Mouse (Mus musculus) lung, postnatal 0 days (tissue): ENCODE data around the gene Mmp19. TPM values are rescaled to one million over a fixed set of nuclear protein-coding genes. Genes with fewer than 3 reads are reported as not detected.

ENCODE experiments used
- ATAC-seq: fragments of 200-750 bp; cut with Nextera tagmentation; 2 replicates; pipeline ENCODE4 v1.8.0; 2017; ENCODE audit warnings: moderate library complexity
- DNase-seq: peaks from one replicate; pipeline ENCODE4 v3.0.0-alpha.2; 2016; ENCODE audit warnings: low spot score
- H3K27ac ChIP-seq: fragments of 300-500 bp; sonication (generic); 2 replicates; pipeline ENCODE4 v1.5.1; 2014; ENCODE audit warnings: antibody characterized with exemption, mild to moderate bottlenecking, low read length, mixed read lengths
- H3K27me3 ChIP-seq: fragments of 300-500 bp; sonication (generic); replicated peaks from 2 replicates; pipeline ENCODE4 v1.6.1; 2014; ENCODE audit warnings: low read length, mixed read lengths; ENCODE audit not compliant: insufficient read depth
- H3K36me3 ChIP-seq: fragments of 300-500 bp; sonication (generic); 2 replicates; pipeline ENCODE4 v1.6.1; 2014; ENCODE audit warnings: low read length, mixed read lengths; ENCODE audit not compliant: insufficient read depth
- H3K4me1 ChIP-seq: fragments of 300-500 bp; sonication (generic); 2 replicates; pipeline ENCODE4 v1.6.1; 2014; ENCODE audit warnings: antibody characterized with exemption, low read depth, low read length, mixed read lengths; ENCODE audit not compliant: insufficient read depth
- H3K4me2 ChIP-seq: fragments of 300-500 bp; sonication (generic); replicated peaks from 2 replicates; pipeline ENCODE4 v1.6.1; 2014; ENCODE audit warnings: low read depth, mild to moderate bottlenecking, low read length, moderate library complexity, mixed read lengths
- H3K4me3 ChIP-seq: fragments of 300-500 bp; sonication (generic); 2 replicates; pipeline ENCODE4 v1.5.1; 2014; ENCODE audit warnings: low read depth, low read length
- H3K9ac ChIP-seq: fragments of 300-500 bp; sonication (generic); replicated peaks from 2 replicates; pipeline ENCODE4 v1.6.1; 2014; ENCODE audit warnings: low read depth, mild to moderate bottlenecking
- H3K9me3 ChIP-seq: fragments of 300-500 bp; sonication (generic); 2 replicates; pipeline ENCODE4 v1.6.1; 2016; ENCODE audit warnings: low read length, mixed read lengths
- CTCF ChIP-seq: IDR thresholded peaks from 2 replicates; pipeline ENCODE4 v1.5.1; 2016; ENCODE audit warnings: antibody characterized with exemption, mild to moderate bottlenecking
- EP300 ChIP-seq: IDR thresholded peaks from 2 replicates; pipeline ENCODE4 v1.6.1; 2016; ENCODE audit warnings: antibody characterized with exemption, mild to moderate bottlenecking, control low read depth
- WGBS: fragments of 180-500 bp; shearing (Covaris S2); extraction: QIAGEN DNeasy Blood & Tissue Kit; methylation state at CpG from one replicate; pipeline ENCODE4 v1.1.7; 2014; 5-methylcytosine and 5-hydroxymethylcytosine counted together
- polyA plus RNA-seq: library from polyadenylated mRNA; unstranded; fragments of >200 nt; fragmentation: Nextera tagmentation; extraction: Ambion mirVana; gene quantifications from 2 replicates; pipeline ENCODE4 v1.2.1, GENCODE M21; 2015

Mmp19 gene
- polyA plus RNA-seq, 1 experiment from 2014 or later = 8.2 TPM

DNA sequence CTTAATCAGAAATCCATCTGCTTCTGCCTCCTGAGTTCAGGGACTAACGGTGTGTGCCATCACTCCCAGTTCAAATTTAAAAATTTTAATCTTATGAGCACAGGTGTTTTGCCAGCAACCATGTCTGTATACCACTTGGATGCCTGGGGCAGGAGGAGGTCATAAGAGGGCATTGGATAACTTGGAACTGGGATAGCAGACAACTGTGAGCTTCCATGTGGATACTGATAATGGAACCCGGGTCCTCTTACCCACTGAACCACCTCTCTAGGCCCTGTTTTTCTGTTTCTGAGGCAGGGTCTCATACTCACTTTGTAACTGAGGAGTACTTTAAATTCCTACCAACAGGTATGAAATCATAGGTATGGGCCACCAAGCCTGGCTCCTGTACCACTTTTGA, 12.3 kb upstream of the Mmp19 start:
- H3K36me3 ChIP-seq = no peaks in the 10 kb centered on the region
- DNase-seq (no peak), ATAC-seq (no peak)
- peak overlapping the region; percentile 97 for H3K27ac ChIP-seq
- H3K9me3 ChIP-seq = no peaks in the 10 kb centered on the region
- H3K9ac ChIP-seq = 0 out of 2 replicates have a peak overlapping the region, but pooled peaks have one; percentile 19
- TF ChIP-seq EP300 (no peak), CTCF (no peak)
- peak overlapping the region; percentile 19; the same call in 1 of the 2 replicates for H3K4me2 ChIP-seq
- H3K27me3 ChIP-seq = no peaks in the 10 kb centered on the region
- no peak overlapping the region for H3K4me3 ChIP-seq
- WGBS = 87% methylated on average over 2 of the region's 2 CpGs
- H3K4me1 ChIP-seq = peaks cover 7% of the 10 kb centered on the region; the same call in 1 of the 2 replicates

DNA sequence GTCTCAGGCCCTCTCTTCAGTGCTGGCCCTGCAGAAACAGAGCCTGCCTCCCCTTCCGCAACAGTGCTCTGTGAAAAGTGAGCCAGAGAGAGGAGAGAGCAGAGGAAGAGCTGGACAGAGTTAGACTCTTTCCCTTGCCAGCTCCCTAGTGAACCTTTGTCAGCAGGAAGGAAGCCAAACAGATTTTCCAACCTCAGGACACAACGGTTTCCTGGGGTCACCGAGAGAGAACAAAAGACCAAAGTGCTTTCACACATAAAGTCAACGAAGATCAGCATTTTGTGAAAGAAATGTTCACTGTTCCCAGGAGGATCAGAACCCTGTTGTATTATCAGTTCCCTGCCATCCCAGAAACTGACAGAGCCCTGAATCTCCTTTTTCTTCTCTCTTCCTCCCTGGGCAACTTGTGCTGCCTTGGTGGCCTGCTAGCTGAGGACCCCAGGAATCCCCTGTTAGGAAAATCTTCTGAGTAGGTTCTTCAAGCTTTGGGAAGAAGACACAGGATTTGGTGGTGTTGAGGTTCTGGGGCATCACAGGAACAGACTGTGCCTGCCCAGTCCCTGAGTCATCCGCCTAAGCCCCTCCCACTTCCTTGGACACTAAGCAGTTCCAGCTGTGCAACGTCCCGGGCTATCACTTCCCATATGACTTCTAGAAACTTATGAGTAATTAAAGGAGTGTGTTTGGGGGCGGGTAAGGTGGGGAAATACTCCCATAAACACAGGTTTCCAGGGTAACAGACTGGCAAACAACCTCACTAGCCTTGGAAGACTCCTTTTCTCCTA, 11.5 kb upstream of the Mmp19 start:
- Histone ChIP-seq H3K9me3 (no peaks in the 10 kb centered on the region), H3K4me1 (peaks cover 7% of the 10 kb centered on the region; the same call in 1 of the 2 replicates), H3K27ac (peak overlapping the region; percentile 97), H3K9ac (0 out of 2 replicates have a peak overlapping the region, but pooled peaks have one; percentile 19), H3K4me3 (no peak overlapping the region), H3K4me2 (peak overlapping the region; percentile 19; the same call in 1 of the 2 replicates), H3K27me3 (no peaks in the 10 kb centered on the region), H3K36me3 (no peaks in the 10 kb centered on the region)
- ATAC-seq = peak; percentile 99
- DNase-seq = peak; percentile 98
- 12% methylated on average over 8 of the region's 8 CpGs for WGBS
- peak; percentile 95 for TF ChIP-seq EP300
- no peak for TF ChIP-seq CTCF

DNA sequence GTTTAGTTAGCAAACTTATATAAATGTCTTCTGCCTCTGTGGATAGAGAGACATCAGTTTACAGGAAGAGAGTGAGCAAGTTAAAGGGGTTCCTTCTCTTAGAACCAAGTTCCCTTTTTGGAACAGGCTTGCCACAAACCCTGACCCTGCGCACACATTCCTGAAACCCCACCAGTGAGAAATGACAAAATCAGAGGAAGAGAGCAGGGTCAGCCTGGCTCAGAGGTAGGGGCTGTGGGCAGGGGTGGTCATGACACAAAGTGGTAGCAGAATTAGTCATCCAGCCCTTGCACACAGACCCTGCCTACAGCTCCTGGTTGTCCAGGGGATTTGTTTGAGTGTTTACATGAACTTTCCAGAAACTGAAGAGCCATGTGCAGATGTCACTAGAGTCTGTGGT, 10.5 kb upstream of the Mmp19 start:
- Histone ChIP-seq H3K27ac (peak overlapping the region; percentile 74), H3K27me3 (no peaks in the 10 kb centered on the region), H3K36me3 (no peaks in the 10 kb centered on the region), H3K4me2 (no peak overlapping the region), H3K4me3 (no peak overlapping the region), H3K9me3 (no peaks in the 10 kb centered on the region), H3K9ac (no peak overlapping the region), H3K4me1 (peaks cover 7% of the 10 kb centered on the region; the same call in 1 of the 2 replicates)
- no peak for TF ChIP-seq CTCF
- TF ChIP-seq EP300 = 0 out of 2 replicates have a peak, but pooled peaks have one; percentile 15
- DNase-seq (peak; percentile 38), ATAC-seq (peak; percentile 4; the same call in 1 of the 2 replicates)
- 85% methylated on average over 1 of the region's 1 CpGs for WGBS

DNA sequence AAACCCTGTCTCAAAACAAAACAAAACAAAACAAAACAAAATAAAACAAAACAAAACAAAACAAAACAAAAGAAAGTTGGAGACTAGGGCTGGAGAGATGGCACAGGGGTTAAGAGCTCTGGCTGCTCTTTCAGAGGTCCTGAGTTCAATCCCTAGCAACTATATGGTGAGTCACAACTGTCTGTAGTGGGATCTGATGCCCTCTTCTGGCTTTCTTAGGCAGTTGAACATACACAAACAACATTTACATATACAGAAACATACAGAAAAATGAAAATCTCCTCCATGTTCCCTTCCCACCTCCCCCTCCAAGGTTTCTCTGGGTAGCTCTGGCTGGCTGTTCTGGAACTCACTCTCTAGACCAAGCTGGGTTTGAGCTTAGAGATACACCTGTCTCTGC, 1.3 kb downstream of the Mmp19 start:
- Histone ChIP-seq H3K9ac (no peak overlapping the region), H3K4me3 (no peak overlapping the region), H3K4me2 (no peak overlapping the region), H3K27ac (no peak overlapping the region), H3K4me1 (no peaks in the 10 kb centered on the region), H3K36me3 (no peaks in the 10 kb centered on the region), H3K9me3 (no peaks in the 10 kb centered on the region), H3K27me3 (no peaks in the 10 kb centered on the region)
- DNase-seq (no peak), ATAC-seq (no peak)
- TF ChIP-seq CTCF (peak; percentile 36), EP300 (no peak)

DNA sequence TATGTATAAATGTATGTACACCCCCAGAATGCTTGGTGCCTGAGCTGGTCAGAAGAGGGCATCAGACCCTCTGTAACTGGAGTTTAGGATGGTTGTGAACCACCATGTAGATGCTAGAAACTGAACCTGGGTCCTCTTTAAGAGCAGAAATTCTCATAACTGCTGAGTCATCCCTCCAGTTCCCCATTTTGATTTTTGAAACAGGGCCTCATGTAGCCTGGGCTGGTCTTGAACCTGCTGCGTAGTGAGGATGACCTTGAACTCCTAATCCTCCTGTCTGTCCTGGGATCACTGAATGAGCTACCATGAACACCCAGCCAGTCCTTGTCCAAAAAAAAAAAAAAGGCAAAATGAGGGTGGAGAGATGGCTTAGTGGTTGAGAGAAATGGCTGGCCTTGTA, 2.5 kb downstream of the Mmp19 start:
- Histone ChIP-seq H3K4me3 (no peak overlapping the region), H3K9me3 (no peaks in the 10 kb centered on the region), H3K27ac (no peak overlapping the region), H3K27me3 (no peaks in the 10 kb centered on the region), H3K9ac (no peak overlapping the region), H3K36me3 (no peaks in the 10 kb centered on the region), H3K4me1 (no peaks in the 10 kb centered on the region), H3K4me2 (no peak overlapping the region)
- TF ChIP-seq EP300 (no peak), CTCF (no peak)
- DNase-seq (no peak), ATAC-seq (no peak)
- 88% methylated on average over 1 of the region's 1 CpGs for WGBS

DNA sequence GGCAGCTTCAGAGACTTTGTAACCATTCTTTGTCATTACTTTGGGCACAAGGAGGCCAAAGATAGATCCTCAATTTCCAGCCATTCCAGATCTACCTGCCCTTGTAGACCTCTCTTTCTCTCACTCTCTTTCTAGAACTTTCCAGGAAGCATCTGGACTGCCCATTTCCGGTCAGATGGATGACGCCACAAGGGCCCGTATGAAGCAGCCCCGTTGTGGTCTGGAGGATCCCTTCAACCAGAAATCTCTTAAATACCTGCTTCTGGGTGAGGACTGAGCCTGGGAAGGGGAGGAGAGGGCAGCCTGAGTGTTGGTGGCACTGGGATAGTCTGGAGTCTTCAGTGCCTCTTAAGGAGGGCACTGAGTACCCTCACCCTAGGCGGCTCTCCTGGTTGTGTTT, 3.7 kb downstream of the Mmp19 start:
- H3K36me3 ChIP-seq = no peaks in the 10 kb centered on the region
- H3K4me3 ChIP-seq = no peak overlapping the region
- H3K27ac ChIP-seq = no peak overlapping the region
- TF ChIP-seq EP300 = no peak
- no peak for TF ChIP-seq CTCF
- H3K9me3 ChIP-seq = no peaks in the 10 kb centered on the region
- no peaks in the 10 kb centered on the region for H3K4me1 ChIP-seq
- ATAC-seq (no peak), DNase-seq (no peak)
- H3K9ac ChIP-seq = no peak overlapping the region
- H3K27me3 ChIP-seq = no peaks in the 10 kb centered on the region
- WGBS = 72% methylated on average over 5 of the region's 5 CpGs
- H3K4me2 ChIP-seq = no peak overlapping the region
